Mouse (Mus musculus): ENCODE measurements around the gene Ing4. TPM values are rescaled to one million over a fixed set of nuclear protein-coding genes. Genes with fewer than 3 reads are reported as not detected.
A peak's percentile ranks its signal among the peaks of the same experiment; 100 is the strongest.
"Not testable (repeated sequence)": the region's sequence is repeated elsewhere in the genome, so short reads cannot be mapped to it uniquely, and the experiment has no call there.

The Ing4 gene
- total and polyA plus RNA-seq, 3 experiments, result 14.3 to 118 (median 37.5) TPM

- no peaks in the 10 kb centered on the region for H3K9me3 ChIP-seq (replicated peaks)
- H3K4me1 ChIP-seq (ENCODE audit: insufficient read depth, low read depth, low read length), result peaks cover 18% of the 10 kb centered on the region
- peaks cover 91% of the 10 kb centered on the region for H3K36me3 ChIP-seq (replicated peaks)
- H3K4me3 ChIP-seq (ENCODE audit: low read depth, low read length), result no peak overlapping the region
- DNase-seq (ENCODE audit: low spot score), result peak; percentile 57
- no peaks in the 10 kb centered on the region for H3K27me3 ChIP-seq (ENCODE audit: insufficient read depth, low read length)
- ATAC-seq (ENCODE audit: extremely low read depth, insufficient number of reproducible peaks, low FRiP score, poor library complexity, severe bottlenecking), result peak; percentile 68
- TF ChIP-seq GATA1 (IDR thresholded peaks at IDR 0.05; ENCODE audit: borderline replicate concordance, low read length) (no peak), CTCF (IDR thresholded peaks at IDR 0.05; ENCODE audit: low read depth, low read length) (peak; percentile 85)
These were observed 7.1 kb downstream of the Ing4 start for GRCm38 (mm10) chr6:125046691-125047090.

- no peak for DNase-seq (ENCODE audit: low spot score)
- peaks cover 89% of the 10 kb centered on the region for H3K36me3 ChIP-seq (replicated peaks)
- H3K9me3 ChIP-seq (replicated peaks), result no peaks in the 10 kb centered on the region
- no peak for ATAC-seq (ENCODE audit: extremely low read depth, insufficient number of reproducible peaks, low FRiP score, poor library complexity, severe bottlenecking)
- no peaks in the 10 kb centered on the region for H3K27me3 ChIP-seq (ENCODE audit: insufficient read depth, low read length)
- no peak within 1 kb of the TSS for H3K4me3 ChIP-seq (ENCODE audit: low read depth, low read length)
- TF ChIP-seq POLR2AphosphoS5 (IDR thresholded peaks at IDR 0.05; ENCODE audit: insufficient replicate concordance, low read depth, low read length) (no peak), CTCF (IDR thresholded peaks at IDR 0.05; ENCODE audit: low read depth, low read length) (no peak), TAL1 (conservative IDR thresholded peaks at IDR 0.05; ENCODE audit: low read depth, low read length) (no peak), GATA1 (IDR thresholded peaks at IDR 0.05; ENCODE audit: borderline replicate concordance, low read length) (no peak), GATA2 (IDR thresholded peaks at IDR 0.05; ENCODE audit: borderline replicate concordance, low read depth, low read length) (no peak)
- H3K4me1 ChIP-seq (ENCODE audit: insufficient read depth, low read depth, low read length), result peaks cover 10% of the 10 kb centered on the region; the same call in 1 of the 2 replicates
These were observed 10.1 kb downstream of the Ing4 start, which contains the start of gene Acrbp for GRCm38 (mm10) chr6:125049678-125050077. Acrbp (plus strand) TSS chr6:125049689.

- DNase-seq (ENCODE audit: low spot score), result no peak
- TF ChIP-seq GATA1 (IDR thresholded peaks at IDR 0.05; ENCODE audit: borderline replicate concordance, low read length), result no peak
- peak; percentile 10; the same call in 1 of the 2 replicates for TF ChIP-seq CTCF (IDR thresholded peaks at IDR 0.05; ENCODE audit: low read depth, low read length)
- no peak for TF ChIP-seq GATA2 (IDR thresholded peaks at IDR 0.05; ENCODE audit: borderline replicate concordance, low read depth, low read length)
- no peak for TF ChIP-seq POLR2AphosphoS5 (IDR thresholded peaks at IDR 0.05; ENCODE audit: insufficient replicate concordance, low read depth, low read length)
- H3K27me3 ChIP-seq (ENCODE audit: insufficient read depth, low read length), result no peaks in the 10 kb centered on the region
- peaks cover 10% of the 10 kb centered on the region; the same call in 1 of the 2 replicates for H3K4me1 ChIP-seq (ENCODE audit: insufficient read depth, low read depth, low read length)
- H3K36me3 ChIP-seq (replicated peaks), result peaks cover 83% of the 10 kb centered on the region
- H3K4me3 ChIP-seq (ENCODE audit: low read depth, low read length), result no peak overlapping the region
- H3K9me3 ChIP-seq (replicated peaks), result no peaks in the 10 kb centered on the region
- no peak for ATAC-seq (ENCODE audit: extremely low read depth, insufficient number of reproducible peaks, low FRiP score, poor library complexity, severe bottlenecking)
These were observed 11.7 kb downstream of the Ing4 start for GRCm38 (mm10) chr6:125051237-125051636.

GRCm38 (mm10) chr6:125061493-125061892 lies 21.9 kb downstream of the Ing4 start:
- Histone ChIP-seq H3K4me1 (ENCODE audit: insufficient read depth, low read depth, low read length) (peaks cover 12% of the 10 kb centered on the region), H3K36me3 (replicated peaks) (no peaks in the 10 kb centered on the region), H3K4me3 (ENCODE audit: low read depth, low read length) (no peak overlapping the region), H3K9me3 (replicated peaks) (no peaks in the 10 kb centered on the region), H3K27me3 (ENCODE audit: insufficient read depth, low read length) (peaks cover 32% of the 10 kb centered on the region)
- DNase-seq (ENCODE audit: low spot score) (no peak), ATAC-seq (ENCODE audit: extremely low read depth, insufficient number of reproducible peaks, low FRiP score, poor library complexity, severe bottlenecking) (no peak)
- TF ChIP-seq TAL1 (conservative IDR thresholded peaks at IDR 0.05; ENCODE audit: low read depth, low read length), result no peak
- TF ChIP-seq CTCF (IDR thresholded peaks at IDR 0.05; ENCODE audit: low read depth, low read length), result no peak
- TF ChIP-seq GATA2 (IDR thresholded peaks at IDR 0.05; ENCODE audit: borderline replicate concordance, low read depth, low read length), result no peak
- TF ChIP-seq POLR2AphosphoS5 (IDR thresholded peaks at IDR 0.05; ENCODE audit: insufficient replicate concordance, low read depth, low read length), result no peak
- TF ChIP-seq GATA1 (IDR thresholded peaks at IDR 0.05; ENCODE audit: borderline replicate concordance, low read length), result no peak

- Histone ChIP-seq H3K4me1 (ENCODE audit: insufficient read depth, low read depth, low read length) (peaks cover 19% of the 10 kb centered on the region), H3K4me3 (ENCODE audit: low read depth, low read length) (no peak overlapping the region), H3K9me3 (replicated peaks) (no peaks in the 10 kb centered on the region), H3K36me3 (replicated peaks) (no peaks in the 10 kb centered on the region), H3K27me3 (ENCODE audit: insufficient read depth, low read length) (peaks cover 32% of the 10 kb centered on the region)
- no peak for TF ChIP-seq TAL1 (conservative IDR thresholded peaks at IDR 0.05; ENCODE audit: low read depth, low read length)
- TF ChIP-seq GATA2 (IDR thresholded peaks at IDR 0.05; ENCODE audit: borderline replicate concordance, low read depth, low read length), result no peak
- TF ChIP-seq CTCF (IDR thresholded peaks at IDR 0.05; ENCODE audit: low read depth, low read length), result no peak
- TF ChIP-seq POLR2AphosphoS5 (IDR thresholded peaks at IDR 0.05; ENCODE audit: insufficient replicate concordance, low read depth, low read length), result no peak
- TF ChIP-seq GATA1 (IDR thresholded peaks at IDR 0.05; ENCODE audit: borderline replicate concordance, low read length), result no peak
- DNase-seq (ENCODE audit: low spot score) (no peak), ATAC-seq (ENCODE audit: extremely low read depth, insufficient number of reproducible peaks, low FRiP score, poor library complexity, severe bottlenecking) (no peak)
These were observed 23.0 kb downstream of the Ing4 start for GRCm38 (mm10) chr6:125062511-125062910.

GRCm38 (mm10) chr6:125063906-125064305 lies 24.3 kb downstream of the Ing4 start:
- Histone ChIP-seq H3K4me3 (ENCODE audit: low read depth, low read length) (no peak overlapping the region), H3K36me3 (replicated peaks) (no peaks in the 10 kb centered on the region), H3K27me3 (ENCODE audit: insufficient read depth, low read length) (peaks cover 28% of the 10 kb centered on the region), H3K9me3 (replicated peaks) (no peaks in the 10 kb centered on the region), H3K4me1 (ENCODE audit: insufficient read depth, low read depth, low read length) (peaks cover 30% of the 10 kb centered on the region)
- TF ChIP-seq POLR2AphosphoS5 (IDR thresholded peaks at IDR 0.05; ENCODE audit: insufficient replicate concordance, low read depth, low read length), result no peak
- TF ChIP-seq TAL1 (conservative IDR thresholded peaks at IDR 0.05; ENCODE audit: low read depth, low read length), result no peak
- no peak for TF ChIP-seq GATA2 (IDR thresholded peaks at IDR 0.05; ENCODE audit: borderline replicate concordance, low read depth, low read length)
- TF ChIP-seq CTCF (IDR thresholded peaks at IDR 0.05; ENCODE audit: low read depth, low read length), result no peak
- no peak for TF ChIP-seq GATA1 (IDR thresholded peaks at IDR 0.05; ENCODE audit: borderline replicate concordance, low read length)
- DNase-seq (ENCODE audit: low spot score) (no peak), ATAC-seq (ENCODE audit: extremely low read depth, insufficient number of reproducible peaks, low FRiP score, poor library complexity, severe bottlenecking) (no peak)

GRCm38 (mm10) chr6:125065223-125065622 lies 25.7 kb downstream of the Ing4 start:
- not testable (repeated sequence) for H3K36me3 ChIP-seq (replicated peaks); H3K4me3 ChIP-seq (ENCODE audit: low read depth, low read length); ATAC-seq (ENCODE audit: extremely low read depth, insufficient number of reproducible peaks, low FRiP score, poor library complexity, severe bottlenecking); H3K9me3 ChIP-seq (replicated peaks); DNase-seq (ENCODE audit: low spot score)
- peaks cover 40% of the 10 kb centered on the region for H3K4me1 ChIP-seq (ENCODE audit: insufficient read depth, low read depth, low read length)
- peaks cover 27% of the 10 kb centered on the region for H3K27me3 ChIP-seq (ENCODE audit: insufficient read depth, low read length)

Measured in G1E (cell line).